Mouse (Mus musculus) limb, embryonic 15.5 days (tissue): ENCODE data around the gene Bcl11a. TPM values are rescaled to one million over a fixed set of nuclear protein-coding genes. Genes with fewer than 3 reads are reported as not detected.

Source experiments
- ATAC-seq: fragments of 200-750 bp; cut with Nextera tagmentation; 2 replicates; pipeline ENCODE4 v1.8.0; 2017; ENCODE audit warnings: low read depth, moderate TSS enrichment; ENCODE audit not compliant: insufficient number of reproducible peaks, low FRiP score, low TSS enrichment
- H3K27ac ChIP-seq: fragments of 300-500 bp; sonication (generic); 2 replicates; pipeline ENCODE4 v1.5.1; 2015; ENCODE audit warnings: moderate library complexity, mild to moderate bottlenecking, inconsistent platforms
- H3K27me3 ChIP-seq: fragments of 300-500 bp; sonication (generic); 2 replicates; pipeline ENCODE4 v1.6.1; 2015; ENCODE audit warnings: inconsistent platforms
- H3K36me3 ChIP-seq: fragments of 300-500 bp; sonication (generic); 2 replicates; pipeline ENCODE4 v1.6.1; 2015; ENCODE audit warnings: inconsistent platforms
- H3K4me1 ChIP-seq: fragments of 300-500 bp; sonication (generic); 2 replicates; pipeline ENCODE4 v1.6.1; 2015; ENCODE audit warnings: inconsistent platforms
- H3K4me2 ChIP-seq: fragments of 300-500 bp; sonication (generic); 2 replicates; pipeline ENCODE4 v1.6.1; 2015; ENCODE audit warnings: mild to moderate bottlenecking, inconsistent platforms
- H3K4me3 ChIP-seq: fragments of 300-500 bp; sonication (generic); 2 replicates; pipeline ENCODE4 v1.5.1; 2015; ENCODE audit warnings: mild to moderate bottlenecking, inconsistent platforms
- H3K9ac ChIP-seq: fragments of 300-500 bp; sonication (generic); 2 replicates; pipeline ENCODE4 v1.6.1; 2015; ENCODE audit warnings: inconsistent platforms
- H3K9me3 ChIP-seq: fragments of 300-500 bp; sonication (generic); 2 replicates; pipeline ENCODE4 v1.6.1; 2016; ENCODE audit warnings: inconsistent platforms
- WGBS: fragments of 180-500 bp; shearing (Covaris S2); methylation state at CpG from one replicate; pipeline ENCODE4 v1.1.7; 2015; 5-methylcytosine and 5-hydroxymethylcytosine counted together
- polyA plus RNA-seq: library from polyadenylated mRNA; unstranded; fragments of >200 nt; fragmentation: Nextera tagmentation; extraction: Ambion mirVana; gene quantifications from 2 replicates; pipeline ENCODE4 v1.2.1, GENCODE M21; 2015

The Bcl11a gene
- polyA plus RNA-seq, 1 experiment from 2014 or later, result 60.9 TPM

DNA sequence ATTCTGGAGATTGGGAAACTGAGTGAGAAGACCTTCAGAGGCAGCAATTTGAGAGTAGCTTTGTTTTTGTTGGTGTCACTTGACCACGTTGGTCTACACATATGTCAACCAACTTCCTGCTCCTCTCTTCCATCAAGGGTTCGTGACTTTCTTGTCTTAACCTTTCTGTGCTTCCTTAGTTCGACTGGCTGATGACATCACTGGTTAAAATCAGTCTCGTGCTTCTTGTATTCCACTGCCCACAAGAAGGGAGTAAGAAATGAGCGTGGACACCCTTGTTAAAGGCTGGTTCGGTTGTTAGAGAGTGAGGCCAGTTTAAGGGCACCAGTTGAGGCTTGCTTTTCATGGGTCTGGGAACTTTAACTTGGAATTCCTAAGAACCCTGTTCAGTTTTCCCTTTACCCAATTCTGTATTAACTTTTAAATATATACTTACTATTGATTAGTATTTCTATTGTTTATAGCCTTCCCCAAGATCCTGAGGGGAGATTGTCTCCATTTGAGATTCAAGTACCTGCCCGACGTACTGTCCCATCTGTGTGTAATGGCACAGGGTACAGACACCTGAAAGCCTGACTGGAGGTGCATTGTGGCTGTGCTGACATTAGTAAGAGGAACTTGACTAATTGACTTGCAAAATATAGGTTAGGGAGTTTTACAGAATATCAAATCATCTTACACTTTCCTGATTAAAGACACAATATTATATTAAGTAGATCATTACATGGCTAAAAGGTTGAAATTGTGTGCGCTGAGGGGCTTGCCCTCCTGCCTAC lies 60.9 kb downstream of the Bcl11a start:
- H3K9me3 ChIP-seq, result no peaks in the 10 kb centered on the region
- H3K27ac ChIP-seq, result no peak overlapping the region
- 75% methylated on average over 9 of the region's 9 CpGs for WGBS
- H3K4me1 ChIP-seq, result peaks cover 21% of the 10 kb centered on the region
- H3K36me3 ChIP-seq, result peaks cover 6% of the 10 kb centered on the region; the same call in 1 of the 2 replicates
- no peak for ATAC-seq
- no peak overlapping the region for H3K4me2 ChIP-seq
- no peak overlapping the region for H3K4me3 ChIP-seq
- no peaks in the 10 kb centered on the region for H3K27me3 ChIP-seq
- no peak overlapping the region for H3K9ac ChIP-seq

GRCm38 (mm10) chr11:24139432-24139831 lies 61.6 kb downstream of the Bcl11a start:
- no peaks in the 10 kb centered on the region for H3K9me3 ChIP-seq
- H3K36me3 ChIP-seq, result peaks cover 6% of the 10 kb centered on the region; the same call in 1 of the 2 replicates
- H3K27me3 ChIP-seq, result no peaks in the 10 kb centered on the region
- H3K4me2 ChIP-seq, result no peak overlapping the region
- H3K4me3 ChIP-seq, result no peak overlapping the region
- no peak overlapping the region for H3K27ac ChIP-seq
- H3K4me1 ChIP-seq, result peaks cover 27% of the 10 kb centered on the region
- no peak overlapping the region for H3K9ac ChIP-seq
- ATAC-seq, result no peak
- 89% methylated on average over 6 of the region's 6 CpGs for WGBS

DNA sequence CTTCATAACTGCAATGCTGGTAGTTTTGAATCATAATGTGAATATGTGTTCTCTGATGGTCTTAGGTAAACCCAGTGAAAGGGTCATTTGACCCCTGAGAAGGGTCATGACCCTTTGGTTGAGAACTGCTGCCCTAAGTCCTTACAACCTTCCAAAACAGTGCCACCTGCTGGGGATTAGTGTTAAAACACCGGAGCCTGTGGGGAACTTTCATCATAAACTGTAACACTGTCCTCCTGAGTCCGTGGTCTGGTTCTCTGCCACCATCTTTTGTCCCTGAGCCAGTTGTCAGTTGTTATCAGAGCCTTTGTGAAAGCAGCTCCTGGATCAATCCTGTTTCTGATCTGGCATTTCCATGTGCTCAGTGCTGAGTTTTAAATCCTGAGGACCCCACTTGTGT lies 62.1 kb downstream of the Bcl11a start:
- H3K4me3 ChIP-seq, result no peak overlapping the region
- H3K36me3 ChIP-seq, result peaks cover 6% of the 10 kb centered on the region; the same call in 1 of the 2 replicates
- WGBS, result 86% methylated on average over 2 of the region's 2 CpGs
- no peak overlapping the region for H3K27ac ChIP-seq
- peaks cover 31% of the 10 kb centered on the region for H3K4me1 ChIP-seq
- no peaks in the 10 kb centered on the region for H3K27me3 ChIP-seq
- no peaks in the 10 kb centered on the region for H3K9me3 ChIP-seq
- no peak overlapping the region for H3K9ac ChIP-seq
- H3K4me2 ChIP-seq, result no peak overlapping the region
- ATAC-seq, result no peak

DNA sequence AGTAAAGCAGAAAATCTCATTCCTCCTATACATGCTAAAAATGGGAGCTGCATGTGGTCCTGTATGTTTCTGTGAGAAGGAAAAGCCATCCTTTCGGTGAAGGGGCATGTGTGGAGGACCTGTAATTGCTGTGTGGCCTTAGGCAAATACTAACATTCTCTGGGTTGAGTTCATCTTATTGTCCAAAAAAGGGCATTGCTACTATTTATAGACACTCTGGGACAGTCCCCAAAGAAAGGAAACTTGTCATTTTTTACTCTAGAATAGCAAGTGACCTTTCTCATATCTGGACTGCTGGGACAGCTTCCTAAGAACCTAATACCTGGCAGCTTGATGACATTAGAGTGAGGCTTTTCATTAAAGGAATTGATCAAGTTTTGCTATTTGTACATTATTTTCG lies 63.1 kb downstream of the Bcl11a start:
- Histone ChIP-seq H3K27ac (no peak overlapping the region), H3K27me3 (no peaks in the 10 kb centered on the region), H3K4me3 (no peak overlapping the region), H3K9me3 (no peaks in the 10 kb centered on the region), H3K4me1 (peaks cover 40% of the 10 kb centered on the region), H3K36me3 (peaks cover 6% of the 10 kb centered on the region; the same call in 1 of the 2 replicates), H3K9ac (no peak overlapping the region), H3K4me2 (no peak overlapping the region)
- ATAC-seq, result no peak
- WGBS, result 73% methylated on average over 2 of the region's 2 CpGs

DNA sequence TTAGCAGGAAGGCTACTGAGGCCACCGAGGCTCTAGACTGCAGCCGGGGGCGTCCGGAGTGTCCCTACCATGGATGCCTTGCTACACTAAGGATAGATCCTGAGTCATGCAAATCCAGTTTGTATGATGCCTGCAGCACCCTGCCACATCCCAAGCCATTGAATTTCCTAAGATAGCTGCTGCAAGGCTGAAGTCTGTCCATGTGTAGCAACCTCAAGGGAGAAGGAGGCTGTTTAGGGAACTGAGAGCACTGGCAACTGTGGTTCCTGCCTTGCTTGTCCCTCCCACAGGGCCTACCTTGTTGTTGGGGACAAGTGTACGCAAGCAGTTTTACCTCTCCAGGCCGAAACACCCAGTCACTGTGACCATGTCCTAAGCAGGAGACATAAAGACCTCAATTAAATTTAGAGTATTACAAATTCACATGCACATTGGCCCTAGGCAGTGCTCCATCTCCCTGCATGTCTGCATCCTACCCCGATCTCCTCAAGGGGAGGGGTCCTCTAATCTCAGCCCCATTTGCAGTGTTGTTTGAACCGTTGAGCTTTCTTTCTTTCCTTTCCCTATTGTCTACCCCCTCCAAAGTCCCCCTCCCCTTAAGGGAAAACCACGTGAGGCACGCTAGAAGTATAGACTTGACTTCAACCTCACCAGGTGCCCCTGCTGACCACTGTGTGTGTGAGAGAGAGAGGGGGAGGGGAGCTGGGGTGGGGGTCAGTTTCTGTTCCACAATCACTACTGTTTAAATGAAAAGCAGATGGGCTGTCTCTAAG lies 63.8 kb downstream of the Bcl11a start:
- Histone ChIP-seq H3K27me3 (no peaks in the 10 kb centered on the region), H3K4me1 (peaks cover 46% of the 10 kb centered on the region), H3K9ac (no peak overlapping the region), H3K4me3 (no peak overlapping the region), H3K4me2 (no peak overlapping the region), H3K9me3 (no peaks in the 10 kb centered on the region), H3K27ac (no peak overlapping the region), H3K36me3 (peaks cover 6% of the 10 kb centered on the region; the same call in 1 of the 2 replicates)
- no peak for ATAC-seq
- WGBS, result 66% methylated on average over 10 of the region's 10 CpGs

DNA sequence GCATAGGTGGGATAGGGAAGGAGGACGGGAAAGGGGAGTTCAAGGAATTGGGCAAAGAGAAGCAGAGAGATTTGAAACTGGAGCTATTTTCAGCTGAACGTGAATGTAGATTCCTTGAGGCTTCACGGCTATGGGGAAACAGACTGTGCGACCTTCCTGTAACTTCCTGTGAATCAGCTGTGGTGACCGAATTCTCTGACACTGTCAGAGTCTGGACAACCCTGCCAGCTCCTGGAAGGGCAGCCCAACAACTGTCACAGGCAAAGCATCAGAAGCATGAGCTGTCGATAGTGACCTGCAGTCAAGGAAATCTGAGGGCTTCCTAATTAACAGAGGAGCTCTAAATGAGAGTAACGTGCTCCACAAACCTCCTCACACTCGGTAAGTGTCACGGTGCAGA lies 64.5 kb downstream of the Bcl11a start:
- 38% methylated on average over 9 of the region's 9 CpGs for WGBS
- Histone ChIP-seq H3K4me3 (no peak overlapping the region), H3K4me2 (no peak overlapping the region), H3K9me3 (no peaks in the 10 kb centered on the region), H3K36me3 (peaks cover 6% of the 10 kb centered on the region; the same call in 1 of the 2 replicates), H3K9ac (no peak overlapping the region), H3K4me1 (peaks cover 53% of the 10 kb centered on the region), H3K27ac (no peak overlapping the region), H3K27me3 (no peaks in the 10 kb centered on the region)
- ATAC-seq, result no peak

- Histone ChIP-seq H3K9me3 (no peaks in the 10 kb centered on the region), H3K36me3 (peaks cover 6% of the 10 kb centered on the region; the same call in 1 of the 2 replicates), H3K9ac (no peak overlapping the region), H3K4me1 (peaks cover 59% of the 10 kb centered on the region), H3K4me3 (no peak overlapping the region), H3K4me2 (0 out of 2 replicates have a peak overlapping the region, but pooled peaks have one; percentile 7), H3K27me3 (no peaks in the 10 kb centered on the region), H3K27ac (peak overlapping the region; percentile 59)
- ATAC-seq, result no peak
- WGBS, result 69% methylated on average over 16 of the region's 16 CpGs
These were observed 66.5 kb downstream of the Bcl11a start for GRCm38 (mm10) chr11:24144159-24144946.

- WGBS, result 81% methylated on average over 4 of the region's 4 CpGs
- Histone ChIP-seq H3K9ac (no peak overlapping the region), H3K9me3 (no peaks in the 10 kb centered on the region), H3K4me3 (no peak overlapping the region), H3K27me3 (no peaks in the 10 kb centered on the region), H3K4me2 (no peak overlapping the region), H3K27ac (no peak overlapping the region), H3K36me3 (peaks cover 3% of the 10 kb centered on the region; the same call in 1 of the 2 replicates), H3K4me1 (peaks cover 62% of the 10 kb centered on the region)
- ATAC-seq, result no peak
These were observed 68.2 kb downstream of the Bcl11a start for GRCm38 (mm10) chr11:24146034-24146433.

GRCm38 (mm10) chr11:24146437-24146836 lies 68.6 kb downstream of the Bcl11a start:
- H3K4me2 ChIP-seq, result no peak overlapping the region
- no peak overlapping the region for H3K9ac ChIP-seq
- ATAC-seq, result no peak
- no peaks in the 10 kb centered on the region for H3K27me3 ChIP-seq
- H3K4me3 ChIP-seq, result no peak overlapping the region
- WGBS, result 26% methylated on average over 1 of the region's 1 CpGs
- H3K9me3 ChIP-seq, result no peaks in the 10 kb centered on the region
- peaks cover 3% of the 10 kb centered on the region; the same call in 1 of the 2 replicates for H3K36me3 ChIP-seq
- H3K4me1 ChIP-seq, result peaks cover 62% of the 10 kb centered on the region
- no peak overlapping the region for H3K27ac ChIP-seq

DNA sequence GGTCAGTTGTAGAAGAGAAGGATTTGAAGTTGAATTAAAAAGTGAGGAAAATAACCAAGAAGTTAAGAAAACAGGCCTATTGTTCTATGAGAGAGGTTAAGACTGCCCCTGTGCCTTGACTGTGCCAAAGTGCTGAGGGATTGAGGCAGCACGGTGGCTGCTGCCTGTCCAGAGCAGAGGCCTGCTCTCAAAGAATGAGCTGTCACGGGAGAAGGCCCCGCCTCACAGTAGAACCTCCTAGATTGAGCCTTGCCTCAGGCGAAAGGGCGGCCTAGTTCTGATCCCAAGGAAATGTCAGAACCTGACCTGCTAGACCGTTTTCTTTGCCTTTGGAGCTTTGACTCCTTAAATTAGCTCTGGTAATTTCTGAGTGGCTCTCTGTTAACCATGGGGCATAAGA lies 69.8 kb downstream of the Bcl11a start:
- WGBS, result 65% methylated on average over 6 of the region's 6 CpGs
- Histone ChIP-seq H3K36me3 (no peaks in the 10 kb centered on the region; the same call in 1 of the 2 replicates), H3K9ac (no peak overlapping the region), H3K4me1 (peaks cover 52% of the 10 kb centered on the region), H3K27ac (0 out of 2 replicates have a peak overlapping the region, but pooled peaks have one; percentile 22), H3K9me3 (no peaks in the 10 kb centered on the region), H3K4me2 (no peak overlapping the region), H3K4me3 (no peak overlapping the region), H3K27me3 (no peaks in the 10 kb centered on the region)
- ATAC-seq, result no peak

DNA sequence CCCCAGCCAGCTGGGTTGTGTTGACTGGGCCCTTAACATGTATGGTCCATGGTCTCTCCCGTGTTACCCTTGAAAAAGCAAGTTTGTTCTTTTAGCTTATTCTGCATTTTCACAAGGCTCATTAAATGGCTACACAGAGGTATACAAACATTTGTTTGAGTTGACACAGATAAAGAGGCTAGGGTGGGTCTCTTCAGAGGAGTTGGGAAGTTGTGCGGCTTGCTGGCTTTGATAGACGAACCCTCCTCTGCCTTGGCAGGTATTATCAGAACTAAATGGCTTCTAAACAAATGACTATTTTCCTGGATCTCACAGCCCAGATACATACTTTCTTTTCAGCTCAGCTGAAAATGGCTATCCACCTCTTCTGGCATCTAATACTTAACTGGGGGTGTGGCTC lies 70.7 kb downstream of the Bcl11a start:
- H3K4me1 ChIP-seq, result peaks cover 53% of the 10 kb centered on the region
- no peak overlapping the region for H3K4me3 ChIP-seq
- no peak for ATAC-seq
- no peak overlapping the region for H3K9ac ChIP-seq
- no peaks in the 10 kb centered on the region for H3K27me3 ChIP-seq
- 78% methylated on average over 3 of the region's 3 CpGs for WGBS
- H3K27ac ChIP-seq, result no peak overlapping the region
- no peaks in the 10 kb centered on the region; the same call in 1 of the 2 replicates for H3K36me3 ChIP-seq
- no peaks in the 10 kb centered on the region for H3K9me3 ChIP-seq
- H3K4me2 ChIP-seq, result no peak overlapping the region
